Mouse (Mus musculus): ENCODE data around the gene Tmem163. TPM values are rescaled to one million over a fixed set of nuclear protein-coding genes. Genes with fewer than 3 reads are reported as not detected.

Tmem163 gene
- polyA plus RNA-seq (2015; fragmentation: Nextera tagmentation; extraction: Ambion mirVana): 47.1 and 54.1 TPM in 2 replicates

DNA sequence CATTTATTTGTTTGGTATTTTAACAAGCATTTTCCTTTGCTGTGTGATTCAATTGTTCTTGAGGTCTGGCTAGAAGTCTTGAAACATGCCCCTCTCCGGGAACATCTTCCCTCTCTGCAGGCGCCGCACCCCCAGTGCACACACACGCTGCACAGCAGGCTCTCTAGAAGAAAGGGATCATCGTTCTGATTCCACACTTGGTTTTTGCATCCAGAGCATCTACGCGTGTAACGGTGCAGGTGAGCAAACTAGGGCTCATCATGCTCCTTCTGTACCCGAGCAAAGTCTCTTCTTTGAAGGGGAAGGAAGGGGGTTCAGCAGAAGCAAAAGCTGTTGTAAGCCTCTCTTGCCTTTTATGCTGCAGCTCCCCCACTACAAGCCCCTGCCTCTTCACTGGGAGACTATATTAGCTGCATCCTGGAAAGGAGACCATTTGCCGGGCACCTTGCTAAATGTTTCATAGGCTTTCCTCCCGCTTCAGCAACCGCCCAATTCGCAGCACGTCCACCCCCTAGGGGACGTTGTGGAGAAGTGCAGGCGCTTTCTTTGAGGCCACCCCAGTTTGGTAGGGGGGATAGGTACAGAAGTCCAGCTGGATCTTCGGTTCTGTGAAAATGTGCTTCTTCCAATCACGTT, at the start of gene Tmem163:
TSS of gene Tmem163 (minus strand) at position 51 of the 636 bp plus-strand sequence.
- no peaks in the 10 kb centered on the region for H3K9me3 ChIP-seq (replicated peaks)
- no peak for ATAC-seq (ENCODE audit: low FRiP score)
- peaks cover 27% of the 10 kb centered on the region for H3K27me3 ChIP-seq (replicated peaks)
- no peaks in the 10 kb centered on the region for H3K36me3 ChIP-seq
- peaks cover 36% of the 10 kb centered on the region for H3K4me1 ChIP-seq
- peak within 1 kb of the TSS; percentile 62 for H3K4me3 ChIP-seq (replicated peaks)
- peak within 1 kb of the TSS; percentile 74 for H3K27ac ChIP-seq (replicated peaks)
- peak within 1 kb of the TSS; percentile 64; the same call in 1 of the 2 replicates for H3K9ac ChIP-seq (replicated peaks)
- WGBS: 13% methylated on average over 18 of the region's 18 CpGs
- H3K4me2 ChIP-seq: peak within 1 kb of the TSS; percentile 80

DNA sequence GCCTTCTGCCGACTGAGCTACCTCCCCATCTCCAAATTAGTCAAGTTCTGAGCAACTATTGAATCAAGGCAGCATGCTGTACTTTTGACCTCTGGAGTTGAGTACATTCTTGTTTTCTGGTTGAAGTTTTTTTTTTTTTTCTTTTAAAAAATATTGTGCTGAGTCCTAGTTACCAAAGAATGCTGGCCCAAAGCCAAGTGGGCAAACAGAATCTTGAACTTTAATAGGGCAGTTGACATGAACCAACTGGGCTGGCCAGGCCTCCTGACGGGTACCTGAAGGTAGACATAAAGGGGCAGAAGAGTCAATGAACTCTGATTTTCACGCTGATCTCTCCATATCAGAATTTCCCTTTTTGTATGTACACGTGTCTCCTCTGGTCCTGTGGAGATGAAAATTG, 49.7 kb upstream of the Tmem163 start, which contains the start of gene Acmsd:
TSS of gene Acmsd (plus strand) at position 318 of the 400 bp plus-strand sequence.
- ATAC-seq (ENCODE audit: low FRiP score): no peak
- H3K4me3 ChIP-seq (replicated peaks): no peak within 1 kb of the TSS
- H3K4me2 ChIP-seq: no peak within 1 kb of the TSS
- H3K4me1 ChIP-seq: no peaks in the 10 kb centered on the region
- no peak within 1 kb of the TSS for H3K27ac ChIP-seq (replicated peaks)
- H3K9me3 ChIP-seq (replicated peaks): no peaks in the 10 kb centered on the region; the same call in 1 of the 2 replicates
- 93% methylated on average over 4 of the region's 4 CpGs for WGBS
- H3K9ac ChIP-seq (replicated peaks): no peak within 1 kb of the TSS
- no peaks in the 10 kb centered on the region for H3K27me3 ChIP-seq (replicated peaks)
- H3K36me3 ChIP-seq: no peaks in the 10 kb centered on the region

DNA sequence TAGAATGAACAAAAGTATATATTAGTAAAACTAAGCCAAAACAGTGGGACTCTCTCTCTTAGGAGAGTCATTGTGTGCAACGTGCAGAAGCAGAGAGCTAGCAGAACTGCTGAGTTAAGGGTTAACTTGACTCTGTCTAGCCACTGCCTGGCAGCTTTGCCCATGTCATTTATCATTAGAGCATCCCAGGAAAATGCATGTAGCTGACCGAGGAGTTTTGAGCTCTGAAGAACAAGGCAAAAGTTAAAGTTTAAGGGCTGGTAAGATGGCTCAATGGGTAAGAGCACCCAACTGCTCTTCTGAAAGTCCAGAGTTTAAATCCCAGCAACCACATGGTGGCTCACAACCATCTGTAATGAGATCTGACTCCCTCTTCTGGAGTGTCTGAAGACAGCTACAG, 44.2 kb upstream of the Tmem163 start:
- no peak overlapping the region for H3K9ac ChIP-seq (replicated peaks)
- WGBS: 44% methylated on average over 2 of the region's 2 CpGs
- no peaks in the 10 kb centered on the region for H3K4me1 ChIP-seq
- ATAC-seq (ENCODE audit: low FRiP score): no peak
- H3K36me3 ChIP-seq: no peaks in the 10 kb centered on the region
- no peak overlapping the region for H3K27ac ChIP-seq (replicated peaks)
- H3K4me3 ChIP-seq (replicated peaks): no peak overlapping the region
- no peak overlapping the region for H3K4me2 ChIP-seq
- no peaks in the 10 kb centered on the region for H3K9me3 ChIP-seq (replicated peaks)
- H3K27me3 ChIP-seq (replicated peaks): no peaks in the 10 kb centered on the region

DNA sequence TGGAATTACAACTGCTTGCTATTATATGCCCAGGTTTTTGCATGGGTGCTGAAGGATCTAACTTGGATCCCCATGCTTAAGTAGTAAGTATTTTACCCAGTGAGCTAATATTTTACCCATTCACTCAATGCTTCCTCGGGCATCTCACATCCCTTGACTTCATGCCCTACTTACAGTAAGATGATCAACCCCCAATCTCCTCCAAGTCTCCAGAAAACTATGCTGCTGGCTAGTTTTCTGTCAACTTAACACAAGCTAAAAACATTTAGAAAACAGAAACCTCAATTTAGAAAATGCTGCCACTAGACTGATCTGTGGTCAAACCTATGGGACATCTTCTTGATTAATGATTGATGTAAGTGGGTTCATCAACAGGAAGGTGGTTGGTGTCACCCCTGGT, 38.9 kb upstream of the Tmem163 start:
- Histone ChIP-seq H3K4me2 (no peak overlapping the region), H3K4me3 (replicated peaks) (no peak overlapping the region), H3K27ac (replicated peaks) (no peak overlapping the region), H3K27me3 (replicated peaks) (no peaks in the 10 kb centered on the region), H3K9me3 (replicated peaks) (no peaks in the 10 kb centered on the region), H3K9ac (replicated peaks) (no peak overlapping the region), H3K4me1 (no peaks in the 10 kb centered on the region), H3K36me3 (no peaks in the 10 kb centered on the region)
- WGBS: 88% methylated on average over 1 of the region's 1 CpGs
- no peak for ATAC-seq (ENCODE audit: low FRiP score)

DNA sequence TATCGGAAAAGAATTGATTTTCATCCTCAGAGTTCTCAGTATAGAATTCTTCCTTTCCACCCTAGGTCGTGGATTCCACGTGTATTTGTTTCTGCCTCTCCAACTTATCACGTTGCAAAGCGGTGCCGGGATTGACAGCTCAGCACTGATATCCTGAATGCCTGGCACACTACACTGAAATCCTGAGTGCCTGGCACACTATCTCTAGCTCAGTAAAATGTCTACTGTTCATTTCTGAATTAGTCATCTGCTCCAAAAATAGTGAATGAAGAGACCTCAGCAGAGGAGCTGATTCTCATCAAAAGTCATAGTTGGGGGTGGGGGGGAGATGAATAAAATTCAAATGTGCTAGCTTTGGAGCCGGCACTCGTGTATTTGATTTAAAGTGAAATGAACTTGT, 37.1 kb upstream of the Tmem163 start:
- ATAC-seq (ENCODE audit: low FRiP score): no peak
- H3K27ac ChIP-seq (replicated peaks): no peak overlapping the region
- WGBS: 91% methylated on average over 8 of the region's 8 CpGs

DNA sequence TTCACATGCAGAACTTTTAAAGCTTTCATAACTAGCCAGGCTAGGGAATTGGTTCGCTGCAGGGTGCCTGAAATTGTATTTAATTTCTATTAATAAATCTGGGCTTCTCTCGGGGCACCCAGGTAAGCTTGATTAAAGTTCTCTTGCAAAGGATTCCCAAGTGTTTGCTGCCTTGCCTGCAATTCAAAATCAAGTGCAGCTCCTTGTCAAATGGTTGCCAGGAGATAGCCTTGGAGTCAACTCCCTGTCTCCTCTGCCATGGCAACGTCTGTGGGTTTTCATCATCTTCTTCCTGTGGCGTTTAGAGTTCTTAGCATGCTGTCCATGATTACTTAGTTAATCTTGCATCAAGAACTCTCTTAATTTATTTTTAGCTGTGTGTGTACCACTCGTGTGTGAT, 26.9 kb upstream of the Tmem163 start:
- Histone ChIP-seq H3K27me3 (replicated peaks) (no peaks in the 10 kb centered on the region), H3K36me3 (no peaks in the 10 kb centered on the region), H3K27ac (replicated peaks) (no peak overlapping the region), H3K4me3 (replicated peaks) (no peak overlapping the region), H3K9ac (replicated peaks) (no peak overlapping the region), H3K4me2 (no peak overlapping the region), H3K9me3 (replicated peaks) (no peaks in the 10 kb centered on the region), H3K4me1 (no peaks in the 10 kb centered on the region)
- no peak for ATAC-seq (ENCODE audit: low FRiP score)
- 59% methylated on average over 5 of the region's 5 CpGs for WGBS

More for the DNA sequence above, 37.1 kb upstream of the Tmem163 start:
- no peak overlapping the region for H3K4me3 ChIP-seq (replicated peaks)
- no peak overlapping the region for H3K4me2 ChIP-seq
- no peaks in the 10 kb centered on the region for H3K36me3 ChIP-seq
- no peaks in the 10 kb centered on the region for H3K9me3 ChIP-seq (replicated peaks)
- H3K9ac ChIP-seq (replicated peaks): no peak overlapping the region
- no peaks in the 10 kb centered on the region for H3K27me3 ChIP-seq (replicated peaks)
- H3K4me1 ChIP-seq: no peaks in the 10 kb centered on the region

DNA sequence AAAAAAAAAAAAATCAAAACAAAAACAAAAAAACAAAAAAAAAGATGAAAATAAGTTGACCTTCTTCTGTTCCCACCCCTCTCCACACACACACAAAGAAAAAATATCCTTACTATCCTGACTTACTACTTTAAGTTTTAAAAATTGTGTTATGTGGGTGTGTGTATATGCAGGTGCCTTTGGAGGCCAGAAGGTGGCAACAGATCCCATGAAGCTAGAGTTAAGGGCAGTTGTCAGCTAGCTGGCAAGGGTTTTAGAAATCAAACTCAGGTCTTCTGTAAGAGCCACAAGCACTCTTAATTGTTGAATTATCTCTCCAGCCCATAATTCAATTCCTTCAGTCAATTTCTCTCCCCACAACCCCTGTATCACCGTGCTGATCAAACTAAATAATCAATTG, 22.8 kb upstream of the Tmem163 start:
- WGBS: 76% methylated on average over 1 of the region's 1 CpGs
- no peak overlapping the region for H3K9ac ChIP-seq (replicated peaks)
- no peak for ATAC-seq (ENCODE audit: low FRiP score)
- H3K27ac ChIP-seq (replicated peaks): no peak overlapping the region
- no peak overlapping the region for H3K4me3 ChIP-seq (replicated peaks)
- H3K36me3 ChIP-seq: no peaks in the 10 kb centered on the region
- no peaks in the 10 kb centered on the region for H3K27me3 ChIP-seq (replicated peaks)
- no peaks in the 10 kb centered on the region for H3K4me1 ChIP-seq
- no peaks in the 10 kb centered on the region for H3K9me3 ChIP-seq (replicated peaks)
- H3K4me2 ChIP-seq: no peak overlapping the region

DNA sequence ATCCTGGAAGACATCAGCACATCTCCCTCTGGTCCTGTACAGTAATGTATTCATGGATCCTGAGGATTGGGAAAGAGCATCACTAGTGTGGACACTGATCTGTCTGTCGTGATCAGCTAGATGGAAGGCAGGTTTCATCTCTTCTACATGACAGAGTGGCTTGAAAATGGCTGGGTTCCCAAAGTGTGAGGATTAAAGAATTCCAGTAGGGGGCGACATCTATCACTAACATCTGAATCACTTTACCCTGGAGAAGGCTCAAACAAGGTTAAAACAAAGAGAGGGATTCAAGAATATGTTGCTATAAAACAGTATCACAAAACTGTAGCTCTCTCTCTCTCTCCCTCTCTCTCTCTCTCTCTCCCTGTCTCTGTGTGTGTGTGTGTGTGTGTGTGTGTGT, 17.2 kb upstream of the Tmem163 start:
- Histone ChIP-seq H3K4me3 (replicated peaks) (no peak overlapping the region), H3K36me3 (no peaks in the 10 kb centered on the region), H3K27me3 (replicated peaks) (no peaks in the 10 kb centered on the region), H3K4me1 (no peaks in the 10 kb centered on the region), H3K27ac (replicated peaks) (no peak overlapping the region), H3K9ac (replicated peaks) (no peak overlapping the region), H3K9me3 (replicated peaks) (no peaks in the 10 kb centered on the region), H3K4me2 (no peak overlapping the region)
- WGBS: 29% methylated on average over 2 of the region's 2 CpGs
- no peak for ATAC-seq (ENCODE audit: low FRiP score)

DNA sequence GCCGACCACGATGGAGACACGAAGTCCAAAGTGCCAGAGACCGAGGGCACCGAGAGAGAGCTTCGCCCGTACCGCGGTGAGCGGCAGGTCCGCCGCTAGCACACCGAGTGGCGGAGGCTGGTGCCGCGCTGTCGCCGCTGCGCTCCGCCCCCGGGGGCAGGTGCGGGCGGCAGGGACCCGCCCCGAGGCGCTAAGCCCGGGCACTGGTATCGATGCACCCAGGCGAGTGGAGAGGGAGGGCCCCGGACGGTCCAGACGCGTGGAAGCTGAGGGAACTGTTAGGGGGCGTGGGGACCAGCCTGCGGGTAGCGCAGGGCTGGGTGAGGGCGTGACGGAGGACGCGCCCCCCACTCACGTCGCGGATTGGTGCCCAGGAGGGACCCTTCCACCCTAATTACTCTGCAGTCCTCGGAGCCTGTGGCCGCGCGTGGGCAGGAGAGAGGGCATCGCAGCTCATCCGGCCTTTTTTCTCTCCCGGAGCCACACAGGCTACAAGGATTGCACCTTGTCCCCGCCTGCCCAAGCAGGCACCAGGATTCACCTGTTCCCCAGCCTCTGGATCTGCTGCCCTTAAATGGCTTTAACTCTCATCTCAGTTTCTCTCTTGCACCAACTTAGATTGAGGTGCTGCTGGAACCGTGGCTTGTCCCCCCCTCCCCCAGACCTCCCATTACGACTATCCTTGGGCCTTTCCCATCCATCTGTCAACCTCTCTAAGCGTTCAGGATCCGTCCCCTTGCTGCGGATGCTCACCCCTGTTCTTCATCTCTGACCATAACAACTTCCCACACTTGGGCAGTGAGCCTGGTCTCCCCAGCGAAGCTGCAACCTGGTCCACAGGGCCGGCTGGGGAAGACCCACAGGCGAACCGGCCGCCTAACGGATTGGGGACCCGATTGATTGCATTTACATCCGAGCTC, 1.4 kb downstream of the Tmem163 start:
- Histone ChIP-seq H3K36me3 (no peaks in the 10 kb centered on the region), H3K9ac (replicated peaks) (peak overlapping the region; percentile 64), H3K4me2 (peak overlapping the region; percentile 80), H3K27me3 (replicated peaks) (peaks cover 43% of the 10 kb centered on the region), H3K27ac (replicated peaks) (peak overlapping the region; percentile 74), H3K9me3 (replicated peaks) (no peaks in the 10 kb centered on the region), H3K4me1 (peaks cover 36% of the 10 kb centered on the region), H3K4me3 (replicated peaks) (peak overlapping the region; percentile 62)
- 1% methylated on average over 60 of the region's 64 CpGs for WGBS
- peak; percentile 64 for ATAC-seq (ENCODE audit: low FRiP score)

DNA sequence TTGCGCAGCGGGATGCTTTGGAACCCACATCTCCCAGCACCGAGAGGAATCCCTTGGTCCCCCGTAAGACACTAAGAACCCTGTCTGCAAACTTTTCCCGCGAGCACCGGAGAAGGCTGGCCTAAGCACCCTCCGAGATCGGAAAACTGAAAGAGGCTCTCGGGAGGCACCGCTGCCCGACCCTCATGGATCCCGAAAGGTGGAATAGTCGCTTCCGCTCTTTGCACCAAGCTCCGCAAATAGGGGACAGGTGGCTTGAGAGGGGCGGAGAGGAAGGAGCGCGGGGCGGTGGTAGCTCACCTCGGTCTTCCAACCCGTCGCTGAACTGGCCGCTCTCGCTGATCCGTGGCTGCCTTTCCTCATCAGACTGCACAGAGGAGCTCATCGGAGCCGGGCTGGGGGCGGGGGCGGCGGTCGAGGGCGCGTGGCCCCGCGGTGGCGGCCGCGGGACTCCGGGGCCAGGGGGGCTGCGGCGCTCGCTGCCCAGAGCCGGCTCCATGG, 2.2 kb downstream of the Tmem163 start:
- Histone ChIP-seq H3K4me1 (peaks cover 36% of the 10 kb centered on the region), H3K9ac (replicated peaks) (peak overlapping the region; percentile 64), H3K9me3 (replicated peaks) (no peaks in the 10 kb centered on the region), H3K36me3 (no peaks in the 10 kb centered on the region), H3K4me2 (peak overlapping the region; percentile 80), H3K27me3 (replicated peaks) (peaks cover 50% of the 10 kb centered on the region), H3K4me3 (replicated peaks) (peak overlapping the region; percentile 62), H3K27ac (replicated peaks) (peak overlapping the region; percentile 74)
- ATAC-seq (ENCODE audit: low FRiP score): peak; percentile 39
- under 1% methylated on average over 37 of the region's 44 CpGs for WGBS

DNA sequence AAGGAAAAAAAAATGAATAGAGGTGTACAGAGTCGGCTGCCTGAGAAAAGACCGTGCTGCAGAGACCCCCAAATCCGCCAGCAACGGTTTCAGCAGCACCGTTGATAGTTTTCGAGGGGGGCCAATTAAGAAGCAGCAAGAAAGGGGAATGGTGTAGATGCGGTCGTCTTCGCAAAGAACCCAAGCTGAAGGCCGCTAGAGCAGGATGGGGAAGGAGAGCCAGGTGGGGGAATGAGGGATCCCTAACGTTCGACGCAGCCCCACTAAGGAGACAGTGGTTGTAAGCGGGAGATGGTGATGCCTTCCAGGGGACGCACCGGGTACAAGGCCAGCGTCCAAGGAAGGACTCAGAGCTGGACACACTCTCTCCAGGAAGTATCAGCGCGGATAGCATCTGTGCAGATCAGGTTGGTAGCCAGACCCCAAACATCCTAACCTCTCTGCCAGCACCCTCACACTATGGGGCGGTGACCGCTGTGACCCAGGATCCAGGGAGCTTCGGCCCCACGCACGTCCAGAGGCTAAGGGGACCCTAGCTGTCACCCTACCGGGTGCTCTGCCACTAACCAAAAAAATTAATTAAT, 2.7 kb downstream of the Tmem163 start:
- 4% methylated on average over 25 of the region's 25 CpGs for WGBS

More for the DNA sequence above, 2.7 kb downstream of the Tmem163 start:
- Histone ChIP-seq H3K27ac (replicated peaks) (peak overlapping the region; percentile 74), H3K27me3 (replicated peaks) (peaks cover 49% of the 10 kb centered on the region), H3K4me1 (peaks cover 36% of the 10 kb centered on the region), H3K9me3 (replicated peaks) (no peaks in the 10 kb centered on the region), H3K4me3 (replicated peaks) (peak overlapping the region; percentile 62), H3K9ac (replicated peaks) (peak overlapping the region; percentile 64), H3K4me2 (peak overlapping the region; percentile 80), H3K36me3 (no peaks in the 10 kb centered on the region)
- peak; percentile 37; the same call in 1 of the 2 replicates for ATAC-seq (ENCODE audit: low FRiP score)
